Mouse (Mus musculus): Measurements from ENCODE around the gene Fxyd6.
A peak's percentile ranks its signal among the peaks of the same experiment; 100 is the strongest.

Gene Fxyd6

DNA sequence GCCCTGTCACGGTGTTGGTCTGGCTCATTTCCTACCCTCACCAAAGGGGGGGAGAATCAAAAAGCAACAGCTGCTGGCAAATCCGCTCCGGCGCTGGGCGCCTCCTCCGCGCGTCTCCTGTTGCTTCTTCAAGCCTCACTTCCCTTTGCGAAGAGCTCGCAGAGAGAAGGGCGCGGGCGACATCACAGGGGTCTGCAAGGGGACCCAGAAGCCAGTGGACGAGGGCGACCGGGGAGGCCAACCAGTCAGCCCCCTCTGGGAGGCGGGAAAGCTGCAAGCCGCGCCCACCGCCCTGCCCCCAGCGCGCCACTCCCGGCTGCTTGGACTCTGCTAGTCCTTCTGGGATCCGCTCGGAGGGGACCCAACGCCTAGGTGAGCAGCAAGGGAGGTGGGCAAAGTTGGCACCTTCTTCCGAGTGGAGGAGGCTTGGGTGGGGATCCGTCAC is at the start of gene Fxyd6:
Fxyd6 (plus strand) TSS at position 69 of the 445 bp plus-strand sequence.
- peak; percentile 79 for DNase-seq

DNA sequence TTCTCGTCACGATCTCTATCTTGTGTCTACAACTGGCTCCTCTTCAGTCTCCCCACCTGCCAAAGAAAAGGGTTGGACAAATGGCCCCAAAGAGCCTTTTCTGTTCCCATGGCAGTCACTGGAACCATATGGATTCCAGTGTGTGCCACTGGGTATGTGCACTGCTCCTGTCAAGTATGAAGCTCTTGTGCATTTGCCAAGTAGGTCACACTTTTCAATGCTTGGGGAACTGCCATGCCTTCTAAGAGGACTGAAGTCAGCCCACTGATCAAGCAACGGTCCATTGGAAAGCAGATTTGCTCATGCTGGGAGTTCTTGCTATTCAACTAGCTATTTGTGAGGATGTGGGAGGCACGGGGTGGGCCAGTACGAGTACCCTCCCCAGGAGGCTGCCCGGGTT is 48.5 kb upstream of the Fxyd6 start:
- no peak for DNase-seq

DNA sequence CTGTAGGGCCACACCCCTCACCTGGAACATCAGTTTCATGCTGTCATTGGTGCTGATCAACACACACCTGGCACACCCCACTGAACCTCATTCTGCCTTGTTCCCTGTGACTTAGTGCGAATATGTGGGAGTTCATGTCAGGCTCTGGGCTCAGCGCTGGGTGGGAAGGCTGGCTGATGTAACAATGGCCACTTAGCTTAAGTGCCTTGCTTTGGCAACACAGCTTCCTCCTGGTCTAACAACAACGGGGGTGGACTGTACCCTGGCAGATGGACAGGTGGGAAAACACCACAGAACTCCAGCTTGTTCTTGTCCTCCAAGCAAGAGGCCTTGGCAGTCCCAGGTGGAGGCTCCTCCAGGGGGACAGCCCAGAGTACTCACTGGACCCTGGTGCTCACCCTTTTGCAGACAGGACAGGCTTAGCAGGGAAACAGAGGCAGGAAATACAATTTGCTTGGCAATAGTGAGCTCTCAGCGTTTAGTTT is 48.0 kb upstream of the Fxyd6 start:
- DNase-seq = no peak

GRCm38 (mm10) chr9:45326390-45326789 is 43.6 kb upstream of the Fxyd6 start:
- no peak for DNase-seq

DNA sequence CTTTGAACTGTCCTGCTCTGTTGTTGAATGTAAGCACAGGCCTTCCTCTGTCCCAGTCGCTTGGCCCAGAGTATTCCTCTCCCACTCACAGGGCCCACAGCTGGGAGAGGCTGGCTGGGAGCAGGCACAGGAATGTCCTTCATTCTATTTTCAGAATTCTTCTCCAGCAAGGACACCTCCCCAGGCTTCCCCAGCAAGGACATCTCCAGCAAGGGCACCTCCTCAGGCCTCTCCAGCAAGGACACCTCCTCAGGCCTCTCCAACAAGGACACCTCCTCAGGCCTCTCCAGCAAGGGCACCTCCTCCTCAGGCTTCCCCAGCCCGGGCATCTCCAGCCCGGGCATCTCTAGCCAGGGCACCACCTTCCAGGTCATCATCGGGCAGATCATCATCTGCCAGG is 41.7 kb upstream of the Fxyd6 start:
- no peak for DNase-seq

DNA sequence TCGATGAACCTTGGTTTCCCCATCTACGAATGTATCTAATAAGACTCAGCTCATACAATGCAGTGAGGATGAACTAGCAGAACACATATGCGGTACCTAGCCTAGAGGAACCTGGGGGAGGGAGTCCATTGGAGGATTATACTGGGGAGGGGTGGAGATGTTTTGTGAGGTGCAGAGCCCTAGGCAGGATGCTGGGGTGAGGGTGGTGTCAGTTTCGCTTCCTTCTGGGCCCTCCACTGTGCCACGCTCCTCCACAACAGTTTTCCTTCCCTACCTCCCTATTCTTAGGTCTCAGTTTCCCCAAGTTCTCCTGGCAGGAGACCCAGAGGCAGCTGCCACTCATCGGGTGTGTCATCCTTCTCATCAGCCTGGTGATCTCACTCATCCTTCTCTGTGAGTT is 40.4 kb upstream of the Fxyd6 start:
- no peak for DNase-seq

DNA sequence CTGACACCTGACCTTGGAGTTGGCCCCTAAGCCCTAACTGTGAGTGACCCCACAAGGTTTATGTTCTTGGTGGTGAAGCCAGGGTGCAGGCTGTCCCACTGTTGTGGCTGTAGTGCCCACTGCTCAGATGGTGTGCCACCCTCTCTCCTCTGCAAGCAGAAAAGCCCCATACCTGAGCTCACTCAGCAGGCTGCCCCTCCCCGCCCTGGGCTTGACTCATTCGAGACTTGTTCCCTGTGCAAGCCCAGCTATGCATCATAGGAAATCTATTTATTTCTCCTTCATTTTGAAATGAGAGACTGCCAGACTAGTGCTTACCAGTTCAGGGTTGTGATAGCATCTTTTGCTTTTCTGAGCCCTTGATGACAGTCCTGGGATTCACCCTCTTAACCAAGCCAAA is 32.6 kb upstream of the Fxyd6 start:
- no peak for DNase-seq

GRCm38 (mm10) chr9:45343066-45343465 is 26.9 kb upstream of the Fxyd6 start:
- DNase-seq = no peak

- DNase-seq = peak; percentile 31
Measured at GRCm38 (mm10) chr9:45345516-45345915, 24.5 kb upstream of the Fxyd6 start.

DNA sequence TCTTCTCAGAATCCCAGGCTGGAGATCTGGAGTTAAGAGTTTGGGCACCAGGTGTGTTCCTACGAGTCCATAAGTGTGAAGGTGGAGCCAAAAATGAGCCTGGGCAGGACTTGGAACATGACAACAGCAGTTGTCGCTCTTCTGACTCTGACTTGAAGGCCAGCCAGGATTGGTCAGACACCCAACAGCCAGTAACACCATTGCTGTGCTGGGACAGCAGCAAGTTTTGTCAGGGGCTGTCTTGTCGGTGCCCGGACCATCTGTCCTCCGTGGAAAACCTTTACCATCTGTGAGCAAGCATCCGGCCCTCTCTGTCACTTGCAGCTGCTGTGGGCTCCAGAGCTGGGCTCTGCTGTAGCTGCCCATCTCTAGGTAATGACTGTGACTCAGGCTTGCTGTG is 23.7 kb upstream of the Fxyd6 start:
- DNase-seq = no peak

DNA sequence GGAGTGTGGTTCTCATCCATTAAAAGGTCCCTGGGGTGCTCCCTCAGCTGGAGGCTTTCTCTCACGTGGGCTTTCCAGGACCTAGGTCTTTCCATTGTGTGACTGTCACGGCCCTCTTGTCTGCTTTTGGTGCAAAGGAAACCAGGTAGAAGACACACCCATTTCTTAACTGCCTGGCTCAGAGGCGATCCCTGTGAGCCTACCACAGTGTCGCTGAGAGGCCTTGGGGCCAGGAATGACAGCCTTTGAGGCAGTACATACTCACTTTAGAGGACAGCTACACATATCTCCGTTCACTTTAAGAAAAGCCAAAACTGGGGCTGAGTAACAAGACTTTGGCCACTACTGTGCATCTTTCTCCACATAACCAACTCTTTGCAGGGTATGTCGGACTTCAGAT is 21.4 kb upstream of the Fxyd6 start:
- DNase-seq = no peak

DNA sequence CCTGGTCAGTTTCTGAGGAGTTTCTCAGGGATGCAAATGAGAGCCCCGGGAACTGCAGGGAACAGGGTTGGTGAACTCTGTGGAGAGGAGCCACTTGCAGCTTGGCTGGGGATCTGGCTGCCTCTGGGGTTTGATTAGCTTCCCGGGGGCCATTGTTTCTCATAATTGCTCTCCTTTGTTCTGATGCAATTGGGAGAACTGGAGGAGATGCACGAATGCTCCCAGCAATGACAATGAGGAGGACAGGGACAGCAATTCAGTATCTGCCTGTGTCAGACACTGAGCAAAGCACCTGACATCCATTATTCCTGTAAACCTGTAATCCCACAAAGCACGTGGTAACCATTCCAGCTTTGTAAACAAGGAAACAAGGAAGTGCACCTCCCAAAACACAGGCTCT is 20.8 kb upstream of the Fxyd6 start:
- DNase-seq = no peak

- no peak for DNase-seq
Measured at GRCm38 (mm10) chr9:45349851-45350250, 20.1 kb upstream of the Fxyd6 start.

DNA sequence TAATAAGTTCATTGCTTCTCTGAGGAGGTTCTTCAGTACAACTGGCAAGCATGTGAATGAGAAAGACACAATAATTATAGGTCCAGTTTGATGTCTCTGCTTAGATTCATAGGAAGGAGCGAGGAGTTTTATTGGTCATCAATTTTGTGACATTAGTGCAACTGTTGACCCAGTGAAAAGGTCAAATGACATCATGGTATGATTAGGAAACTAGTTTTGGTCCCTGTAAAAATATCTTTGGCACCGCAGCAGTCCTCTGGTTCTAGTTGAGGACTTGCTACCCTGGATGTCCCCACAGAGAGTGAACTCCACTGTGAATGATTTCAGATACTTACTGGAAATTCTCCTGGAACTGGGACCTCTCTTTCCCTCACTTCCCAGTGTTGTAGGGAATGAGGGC is 14.8 kb upstream of the Fxyd6 start:
- DNase-seq = no peak

DNA sequence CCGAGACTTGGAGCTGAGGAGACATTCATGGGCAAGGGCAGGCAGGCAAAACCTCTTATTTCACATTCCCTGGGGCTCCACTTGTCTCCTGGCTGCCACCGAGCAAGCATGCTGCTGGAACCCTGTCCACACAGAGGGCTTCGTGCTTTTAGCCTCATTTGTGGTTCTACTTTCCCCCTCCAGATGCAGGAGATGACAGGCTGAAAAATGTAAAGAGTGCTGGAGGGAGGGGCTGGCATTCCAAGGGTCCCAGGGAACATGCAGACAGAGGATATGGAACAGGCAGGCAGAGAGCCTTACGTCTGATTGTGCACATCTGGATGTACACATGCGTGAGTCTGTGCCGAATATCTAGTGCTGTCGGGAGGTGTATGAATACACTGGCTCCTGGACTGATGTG is 11.6 kb upstream of the Fxyd6 start:
- DNase-seq = no peak

GRCm38 (mm10) chr9:45362051-45362461 is 7.9 kb upstream of the Fxyd6 start:
- no peak for DNase-seq

GRCm38 (mm10) chr9:45363639-45364214 is 6.3 kb upstream of the Fxyd6 start:
- no peak for DNase-seq

DNA sequence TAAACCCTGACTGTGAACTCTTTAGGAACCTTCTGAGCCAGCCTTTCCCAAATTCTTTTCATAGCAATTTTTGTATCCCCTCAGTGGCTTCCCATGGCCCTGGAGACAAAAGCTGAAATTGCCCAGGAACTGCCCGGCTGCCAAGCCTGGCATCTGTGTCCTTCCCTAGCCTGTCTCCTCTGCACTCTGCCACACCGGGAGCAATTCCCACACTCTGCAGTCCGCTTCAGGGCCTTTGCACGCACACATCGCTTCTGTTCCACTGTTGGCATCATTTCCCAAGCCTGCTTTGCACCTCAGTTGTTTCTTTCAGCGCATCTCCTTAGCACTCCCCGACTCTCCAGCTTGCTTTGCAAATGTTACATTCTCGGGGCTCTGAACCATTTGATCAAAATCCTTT is 2.3 kb upstream of the Fxyd6 start:
- no peak for DNase-seq

DNA sequence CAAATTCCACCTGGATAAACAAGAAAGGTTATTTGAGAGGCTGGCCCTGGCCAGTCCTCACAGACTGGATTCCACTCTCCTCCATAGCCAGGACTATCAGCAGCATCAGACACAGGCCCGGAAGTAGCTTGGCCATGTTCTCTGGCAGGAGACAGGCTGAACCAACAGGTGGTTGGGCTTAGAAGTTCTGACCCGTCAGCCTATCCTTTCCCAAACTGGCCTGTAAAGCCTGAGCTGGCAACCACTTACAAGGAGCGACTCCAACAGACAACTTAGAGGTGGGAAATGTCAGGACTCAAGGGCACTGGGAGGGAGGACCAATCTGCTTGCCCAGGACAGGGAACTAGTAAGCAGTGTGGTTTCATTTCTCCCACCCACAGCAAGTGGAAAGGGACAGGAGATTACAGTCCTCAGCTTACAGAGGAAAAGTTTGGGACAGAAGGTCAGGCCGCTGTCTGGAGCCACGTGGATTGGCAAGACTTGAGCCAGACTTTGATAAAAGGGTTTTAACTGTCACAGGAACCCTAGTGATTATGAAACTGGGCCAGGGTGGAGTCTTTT is 1.6 kb upstream of the Fxyd6 start:
- DNase-seq = no peak

- no peak for DNase-seq
Measured at GRCm38 (mm10) chr9:45370616-45371336, 791 bp downstream of the Fxyd6 start.

DNA sequence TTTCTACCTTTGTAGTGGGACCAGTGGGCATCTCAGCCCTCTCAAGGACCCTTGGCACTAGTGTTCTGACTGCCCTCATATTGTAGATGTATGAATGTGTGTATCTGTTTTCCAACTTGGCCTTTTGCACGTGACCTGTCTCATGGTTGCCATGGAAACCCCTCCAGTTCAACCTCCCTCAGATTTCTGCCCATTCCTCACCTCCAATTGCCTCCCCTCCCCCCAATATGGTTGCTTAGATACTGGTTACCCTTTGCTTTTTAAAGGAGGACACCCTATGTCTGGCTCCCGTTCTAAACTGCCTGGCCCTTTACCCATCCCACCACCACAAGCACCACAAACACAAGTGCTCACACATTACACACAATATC is 1.3 kb downstream of the Fxyd6 start:
- DNase-seq = no peak

- no peak for DNase-seq
Measured at GRCm38 (mm10) chr9:45373896-45374295, 3.9 kb downstream of the Fxyd6 start.

GRCm38 (mm10) chr9:45374988-45375502 is 5.1 kb downstream of the Fxyd6 start:
- DNase-seq = no peak

GRCm38 (mm10) chr9:45376427-45376826 is 6.4 kb downstream of the Fxyd6 start:
- no peak for DNase-seq

Data from kidney, postnatal 10 days (tissue).